Comparison of ENCODE assay signal across 11 mouse cellular contexts in the genomic region with DNA sequence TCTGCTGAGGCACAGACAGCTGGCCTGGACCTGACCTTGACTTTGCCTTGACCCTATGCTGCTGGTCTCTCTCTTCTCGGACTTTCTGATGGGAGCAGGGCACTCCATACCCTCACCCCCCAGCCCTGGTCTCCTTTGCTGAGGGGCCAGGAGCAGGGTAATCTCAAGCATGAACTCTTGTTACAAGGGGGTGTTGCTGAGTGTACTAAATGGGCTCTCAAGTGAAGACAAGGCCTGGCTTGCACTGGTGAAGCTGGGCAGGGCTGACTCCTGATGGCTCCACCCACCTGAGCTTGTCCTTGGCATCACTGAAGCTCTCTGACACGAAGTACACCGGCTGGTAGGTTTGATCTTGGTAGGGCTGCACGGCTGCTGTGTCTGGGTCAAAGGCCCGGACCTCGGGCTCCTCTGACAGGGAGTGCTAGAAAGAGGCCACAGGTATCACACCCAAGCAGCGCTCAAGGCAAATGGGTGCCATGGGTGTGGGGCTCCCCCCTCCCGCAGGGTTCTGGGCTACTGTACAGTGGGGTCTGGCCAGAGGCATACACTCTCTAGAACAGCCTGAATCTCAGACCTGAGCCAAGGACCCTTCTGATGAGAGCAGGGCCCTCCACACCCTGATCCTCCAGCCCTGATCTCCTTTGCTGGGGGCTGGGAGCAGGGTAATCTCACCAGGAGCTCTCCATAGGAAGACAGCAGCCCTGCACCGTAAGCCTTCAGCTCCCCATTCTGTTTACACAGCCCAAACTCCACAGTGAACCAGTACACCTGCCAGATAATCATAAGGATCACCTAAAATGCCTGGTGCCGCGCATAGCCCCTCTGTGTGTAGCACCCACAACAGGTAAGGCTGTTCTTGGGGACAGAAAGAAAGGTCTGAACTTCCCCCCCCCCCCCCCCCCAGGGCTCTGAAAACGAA. TPM values are rescaled to one million over a fixed set of nuclear protein-coding genes. Genes with fewer than 3 reads are reported as not detected.
DNase-seq lines count a peak whose midpoint lies in the region; ATAC-seq and TF ChIP-seq lines count a peak whose summit lies in the region.
"Had no signal": no experiment of that assay in that cellular context is flagged by ENCODE, and none has a peak within 500 bp of the region (broad histone marks: within the 10 kb centered on the region; RNA-seq: fewer than 3 reads in every experiment).

No protein-coding gene starts in this region.

- DNase-seq in forebrain, embryonic 10.5 days (ENCODE audit: extremely low spot score, low spot score): peak; percentile 13
- peak; percentile 19 for DNase-seq in heart, postnatal 0 days (ENCODE audit: low spot score)
- no peak for DNase-seq in heart, adult 8-10 months (ENCODE audit: low spot score)
- no peak for DNase-seq in midbrain, postnatal 0 days (ENCODE audit: low spot score)
- no peak for DNase-seq in adipocyte (ENCODE audit: low spot score)

- H3K4me3 ChIP-seq in forebrain, embryonic 10.5 days: no peak overlapping the region
- H3K4me3 ChIP-seq in forebrain, embryonic 12.5 days (replicated peaks): no peak overlapping the region
- no peak overlapping the region for H3K4me3 ChIP-seq in heart, postnatal 0 days (ENCODE audit: low read depth, low read length)
- no peak overlapping the region for H3K4me3 ChIP-seq in midbrain, embryonic 12.5 days
- no peak overlapping the region for H3K4me3 ChIP-seq in midbrain, postnatal 0 days (ENCODE audit: low read depth, low read length)
- no peak overlapping the region for H3K4me3 ChIP-seq in stomach, embryonic 14.5 days (ENCODE audit: low read depth, low read length)
- H3K4me3 ChIP-seq: megakaryocyte, embryonic 14.5 days had no signal

- H3K9me3 ChIP-seq in forebrain, embryonic 10.5 days: no peaks in the 10 kb centered on the region
- H3K9me3 ChIP-seq in forebrain, embryonic 12.5 days: no peaks in the 10 kb centered on the region
- H3K9me3 ChIP-seq in heart, postnatal 0 days (replicated peaks; ENCODE audit: control insufficient read depth, low read length): no peaks in the 10 kb centered on the region
- no peaks in the 10 kb centered on the region for H3K9me3 ChIP-seq in midbrain, embryonic 12.5 days
- H3K9me3 ChIP-seq in midbrain, postnatal 0 days (ENCODE audit: low read length): no peaks in the 10 kb centered on the region
- H3K9me3 ChIP-seq in stomach, embryonic 14.5 days (ENCODE audit: control insufficient read depth, low read depth, low read length): no peaks in the 10 kb centered on the region
- H3K9me3 ChIP-seq: megakaryocyte, embryonic 14.5 days had no signal

- no peak for TF ChIP-seq EP300 in heart, postnatal 0 days (IDR thresholded peaks at IDR 0.05; ENCODE audit: low read depth)

- peaks cover 49% of the 10 kb centered on the region for H3K27me3 ChIP-seq in forebrain, embryonic 10.5 days (ENCODE audit: poor library complexity, severe bottlenecking)
- peaks cover 30% of the 10 kb centered on the region for H3K27me3 ChIP-seq in forebrain, embryonic 12.5 days
- peaks cover 52% of the 10 kb centered on the region for H3K27me3 ChIP-seq in heart, postnatal 0 days (ENCODE audit: control insufficient read depth, insufficient read depth, low read length)
- H3K27me3 ChIP-seq in midbrain, embryonic 12.5 days: peaks cover 4% of the 10 kb centered on the region; the same call in 1 of the 2 replicates
- no peaks in the 10 kb centered on the region for H3K27me3 ChIP-seq in midbrain, postnatal 0 days (ENCODE audit: insufficient read depth, low read length)
- no peaks in the 10 kb centered on the region for H3K27me3 ChIP-seq in stomach, embryonic 14.5 days (ENCODE audit: control insufficient read depth, insufficient read depth, low read length)

- H3K4me2 ChIP-seq in forebrain, embryonic 12.5 days: no peak overlapping the region
- no peak overlapping the region for H3K4me2 ChIP-seq in heart, postnatal 0 days (ENCODE audit: low read depth, low read length)
- H3K4me2 ChIP-seq in midbrain, embryonic 12.5 days (replicated peaks): no peak overlapping the region
- H3K4me2 ChIP-seq in midbrain, postnatal 0 days (ENCODE audit: low read depth, low read length, poor library complexity, severe bottlenecking): no peak overlapping the region
- no peak overlapping the region for H3K4me2 ChIP-seq in stomach, embryonic 14.5 days (replicated peaks; ENCODE audit: low read depth, low read length)

- H3K36me3 ChIP-seq in forebrain, embryonic 10.5 days (replicated peaks): no peaks in the 10 kb centered on the region
- H3K36me3 ChIP-seq in forebrain, embryonic 12.5 days (replicated peaks): no peaks in the 10 kb centered on the region
- H3K36me3 ChIP-seq in heart, postnatal 0 days (replicated peaks; ENCODE audit: control insufficient read depth, insufficient read depth, low read length): no peaks in the 10 kb centered on the region
- no peaks in the 10 kb centered on the region for H3K36me3 ChIP-seq in midbrain, embryonic 12.5 days
- H3K36me3 ChIP-seq in midbrain, postnatal 0 days (ENCODE audit: insufficient read depth, low read length): no peaks in the 10 kb centered on the region
- H3K36me3 ChIP-seq in stomach, embryonic 14.5 days (ENCODE audit: control insufficient read depth, insufficient read depth, low read length): no peaks in the 10 kb centered on the region

- no peak for TF ChIP-seq CTCF in heart, postnatal 0 days (IDR thresholded peaks at IDR 0.05; ENCODE audit: low read depth)
- TF ChIP-seq CTCF in midbrain, postnatal 0 days (IDR thresholded peaks at IDR 0.05): no peak

- 64% methylated on average over 12 of the region's 12 CpGs for WGBS in forebrain, embryonic 10.5 days
- WGBS in forebrain, embryonic 12.5 days: 70% methylated on average over 12 of the region's 12 CpGs
- 45% methylated on average over 12 of the region's 12 CpGs for WGBS in heart, postnatal 0 days
- 69% methylated on average over 11 of the region's 12 CpGs for WGBS in midbrain, embryonic 12.5 days
- 63% methylated on average over 12 of the region's 12 CpGs for WGBS in midbrain, postnatal 0 days
- WGBS in stomach, embryonic 14.5 days: 57% methylated on average over 12 of the region's 12 CpGs

- peaks cover 24% of the 10 kb centered on the region for H3K4me1 ChIP-seq in forebrain, embryonic 10.5 days
- H3K4me1 ChIP-seq in forebrain, embryonic 12.5 days: peaks cover 10% of the 10 kb centered on the region; the same call in 1 of the 2 replicates
- no peaks in the 10 kb centered on the region; the same call in 1 of the 2 replicates for H3K4me1 ChIP-seq in heart, postnatal 0 days (ENCODE audit: control insufficient read depth, insufficient read depth)
- peaks cover 6% of the 10 kb centered on the region for H3K4me1 ChIP-seq in midbrain, embryonic 12.5 days
- no peaks in the 10 kb centered on the region for H3K4me1 ChIP-seq in midbrain, postnatal 0 days (ENCODE audit: insufficient read depth, low read length)
- H3K4me1 ChIP-seq in stomach, embryonic 14.5 days (ENCODE audit: control insufficient read depth, insufficient read depth, low read length): 0 out of 2 replicates have a peak, but pooled peaks cover 3% of the 10 kb centered on the region

- no peak for ATAC-seq in forebrain, embryonic 12.5 days (ENCODE audit: low FRiP score)
- ATAC-seq in heart, postnatal 0 days (ENCODE audit: insufficient read depth, low read depth): peak; percentile 47
- peak; percentile 19; the same call in 1 of the 2 replicates for ATAC-seq in midbrain, embryonic 12.5 days (ENCODE audit: low FRiP score, low read depth)
- ATAC-seq in midbrain, postnatal 0 days (ENCODE audit: low FRiP score): no peak
- ATAC-seq in stomach, embryonic 14.5 days (ENCODE audit: insufficient number of reproducible peaks, insufficient read depth, low FRiP score, low read depth): peak; percentile 25; the same call in 1 of the 2 replicates

- 0 out of 2 replicates have a peak overlapping the region, but pooled peaks have one; percentile 11 for H3K27ac ChIP-seq in forebrain, embryonic 10.5 days
- no peak overlapping the region for H3K27ac ChIP-seq in forebrain, embryonic 12.5 days
- H3K27ac ChIP-seq in heart, postnatal 0 days (ENCODE audit: low read depth): no peak overlapping the region
- no peak overlapping the region for H3K27ac ChIP-seq in midbrain, embryonic 12.5 days (replicated peaks)
- H3K27ac ChIP-seq in midbrain, postnatal 0 days (ENCODE audit: low read depth, low read length): no peak overlapping the region
- no peak overlapping the region for H3K27ac ChIP-seq in stomach, embryonic 14.5 days (ENCODE audit: low read length)
- H3K27ac ChIP-seq: liver, embryonic 14.5 days had no signal

- no peak overlapping the region for H3K9ac ChIP-seq in forebrain, embryonic 12.5 days
- H3K9ac ChIP-seq in heart, postnatal 0 days (replicated peaks; ENCODE audit: low read depth, low read length): no peak overlapping the region
- no peak overlapping the region for H3K9ac ChIP-seq in midbrain, embryonic 12.5 days (replicated peaks)
- H3K9ac ChIP-seq in midbrain, postnatal 0 days (replicated peaks; ENCODE audit: low read length, poor library complexity, severe bottlenecking): no peak overlapping the region
- no peak overlapping the region for H3K9ac ChIP-seq in stomach, embryonic 14.5 days (replicated peaks; ENCODE audit: low read depth, low read length)
- H3K9ac ChIP-seq: liver, embryonic 14.5 days had no signal

RNA-seq across cellular contexts. Expression of a gene that starts 36.9 kb away (rescaled TPM):
- 10.9 and 11.9 TPM in 2 replicates for polyA plus RNA-seq in forebrain, embryonic 10.5 days (2016; fragmentation: Nextera tagmentation; extraction: Ambion mirVana)
- polyA plus RNA-seq in forebrain, embryonic 12.5 days (2016; fragmentation: Nextera tagmentation; extraction: Ambion mirVana): 13.9 and 17.8 TPM in 2 replicates
- 0.15 TPM in 2 replicates for total RNA-seq in heart, postnatal 0 days (2014; rRNA removed; ENCODE audit: low replicate concordance)
- polyA plus RNA-seq in heart, postnatal 0 days (2015; fragmentation: Nextera tagmentation; extraction: Ambion mirVana): 0.19 and 0.81 TPM in 2 replicates
- total RNA-seq in heart, adult 8-10 months (2022): not detected
- 16.2 and 28.5 TPM in 2 replicates for polyA plus RNA-seq in midbrain, embryonic 12.5 days (2016; fragmentation: Nextera tagmentation; extraction: Ambion mirVana)
- 23.8 and 27.1 TPM in 2 replicates for total RNA-seq in midbrain, postnatal 0 days (2014; rRNA removed)
- 26.2 and 35.0 TPM in 2 replicates for polyA plus RNA-seq in midbrain, postnatal 0 days (2015; fragmentation: Nextera tagmentation; extraction: Ambion mirVana)
- 3.2 and 3.7 TPM in 2 replicates for polyA plus RNA-seq in stomach, embryonic 14.5 days (2014; fragmentation: Nextera tagmentation; extraction: Ambion mirVana)
- total RNA-seq: hematopoietic stem cell, adult 5-6 weeks had no signal

Comparison
In these comparisons a context has a peak if more than half of its experiments do, and no peak if none do; other contexts are left out.
1. DNase-seq: peak in forebrain, embryonic 10.5 days (single experiment) and heart, postnatal 0 days (single experiment); none in heart, adult 8-10 months (single experiment), midbrain, postnatal 0 days (single experiment) and adipocyte (single experiment).
2. ATAC-seq: peak in heart, postnatal 0 days (single experiment), midbrain, embryonic 12.5 days (single experiment) and stomach, embryonic 14.5 days (single experiment); none in forebrain, embryonic 12.5 days (single experiment) and midbrain, postnatal 0 days (single experiment).